Comparison of ENCODE assay signal across 12 mouse cellular contexts in the genomic region with DNA sequence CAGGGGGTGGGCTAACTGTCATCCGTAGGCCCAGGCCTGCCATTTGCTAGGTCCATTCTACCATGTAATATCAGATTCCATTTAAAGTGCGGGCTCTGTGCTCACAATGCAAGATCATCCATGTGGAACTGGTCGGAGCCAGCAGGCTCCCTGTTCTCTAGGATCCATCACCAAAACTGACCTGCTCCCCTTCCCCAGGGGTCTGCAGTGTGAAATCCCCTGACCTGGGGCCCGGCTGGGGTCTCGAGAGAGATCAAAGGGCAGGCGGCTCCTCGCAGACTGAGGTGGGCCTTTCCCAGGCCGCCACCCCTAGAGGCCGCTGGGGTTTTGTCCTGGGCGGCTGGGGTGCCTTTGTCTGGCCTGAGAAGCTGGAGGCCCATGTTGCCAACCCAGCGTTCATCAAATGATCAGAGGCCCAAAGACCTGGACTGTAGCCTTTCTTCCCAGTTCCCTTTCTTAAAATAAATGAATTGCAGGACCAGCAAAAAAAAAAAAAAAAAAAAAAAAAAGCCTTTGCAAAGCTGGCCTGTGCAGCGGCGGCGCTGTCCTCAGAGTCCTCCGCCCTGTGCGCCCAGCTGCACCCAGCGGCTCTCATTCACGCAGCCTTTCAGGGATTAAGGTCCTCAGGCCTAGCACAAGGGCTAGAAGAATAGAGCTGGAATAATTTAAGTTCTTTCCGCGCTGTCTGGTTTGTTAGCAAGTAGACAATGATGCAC.
DNase-seq lines count a peak whose midpoint lies in the region; ATAC-seq lines count a peak whose summit lies in the region.
"Had no signal": no experiment of that assay in that cellular context is flagged by ENCODE, and none has a peak within 500 bp of the region (broad histone marks: within the 10 kb centered on the region; RNA-seq: fewer than 3 reads in every experiment).

No protein-coding gene starts in this region.

- H3K9ac ChIP-seq in heart, embryonic 12.5 days = no peak overlapping the region
- H3K9ac ChIP-seq in midbrain, embryonic 14.5 days (replicated peaks; ENCODE audit: low read length) = no peak overlapping the region; the same call in 1 of the 2 replicates
- H3K9ac ChIP-seq: embryonic facial prominence, embryonic 13.5 days had no signal

- H3K27ac ChIP-seq in heart, embryonic 12.5 days (ENCODE audit: poor library complexity, severe bottlenecking) = no peak overlapping the region
- peak overlapping the region; percentile 94 for H3K27ac ChIP-seq in midbrain, embryonic 14.5 days (replicated peaks; ENCODE audit: low read depth, low read length)
- H3K27ac ChIP-seq: embryonic facial prominence, embryonic 13.5 days; macrophage had no signal

- peak overlapping the region; percentile 18; the same call in 1 of the 2 replicates for H3K4me2 ChIP-seq in heart, embryonic 12.5 days
- H3K4me2 ChIP-seq in midbrain, embryonic 14.5 days (ENCODE audit: low read length) = no peak overlapping the region
- H3K4me2 ChIP-seq: embryonic facial prominence, embryonic 13.5 days had no signal

- H3K36me3 ChIP-seq in heart, embryonic 12.5 days = no peaks in the 10 kb centered on the region
- H3K36me3 ChIP-seq in midbrain, embryonic 14.5 days (ENCODE audit: control insufficient read depth, insufficient read depth, low read length) = peaks cover 40% of the 10 kb centered on the region
- H3K36me3 ChIP-seq: embryonic facial prominence, embryonic 13.5 days had no signal

- H3K9me3 ChIP-seq in heart, embryonic 12.5 days (replicated peaks) = no peaks in the 10 kb centered on the region
- no peaks in the 10 kb centered on the region for H3K9me3 ChIP-seq in midbrain, embryonic 14.5 days (ENCODE audit: control insufficient read depth, low read length)
- H3K9me3 ChIP-seq: embryonic facial prominence, embryonic 13.5 days had no signal

- H3K27me3 ChIP-seq in heart, embryonic 12.5 days (replicated peaks) = peaks cover 28% of the 10 kb centered on the region
- H3K27me3 ChIP-seq in midbrain, embryonic 14.5 days (ENCODE audit: control insufficient read depth, insufficient read depth, low read length) = no peaks in the 10 kb centered on the region
- H3K27me3 ChIP-seq: embryonic facial prominence, embryonic 13.5 days had no signal

- H3K4me3 ChIP-seq in heart, embryonic 12.5 days = no peak overlapping the region
- no peak overlapping the region for H3K4me3 ChIP-seq in midbrain, embryonic 14.5 days (replicated peaks; ENCODE audit: low read depth, low read length)
- H3K4me3 ChIP-seq: embryonic facial prominence, embryonic 13.5 days had no signal

- no peak for DNase-seq in heart, postnatal 36 days
- DNase-seq in embryo, embryonic 10 days (ENCODE audit: low spot score) = peak; percentile 83
- DNase-seq in forelimb bud, embryonic 11.5 days (ENCODE audit: low read depth, low spot score) = peak; percentile 29
- peak; percentile 84 for DNase-seq in midbrain, embryonic 14.5 days
- no peak for DNase-seq in layer of hippocampus, adult 18-20 months (ENCODE audit: low spot score in 2 of 2)
- no peak for DNase-seq in left cerebral cortex, postnatal 36 days (ENCODE audit: low spot score in 2 of 2)
- DNase-seq: kidney, adult 11 months; right cerebral cortex, postnatal 14 days had no signal

- peaks cover 6% of the 10 kb centered on the region; the same call in 1 of the 2 replicates for H3K4me1 ChIP-seq in heart, embryonic 12.5 days (replicated peaks)
- H3K4me1 ChIP-seq in midbrain, embryonic 14.5 days (ENCODE audit: control insufficient read depth, insufficient read depth, low read length) = peaks cover 55% of the 10 kb centered on the region

- ATAC-seq in heart, embryonic 12.5 days (ENCODE audit: insufficient number of reproducible peaks, low FRiP score) = no peak
- ATAC-seq in midbrain, embryonic 14.5 days (ENCODE audit: low FRiP score, low TSS enrichment) = peak; percentile 72
- ATAC-seq in erythroid progenitor cell, adult 5-6 weeks (replicated peaks; ENCODE audit: low FRiP score, poor library complexity, severe bottlenecking) = no peak

- intact Hi-C loops in heart, postnatal 36 days (cut with DNase I) = no loop called here
- intact Hi-C loops in left cerebral cortex, postnatal 36 days (cut with DNase I) = no loop called here

- 31% methylated on average over 20 of the region's 20 CpGs for WGBS in heart, embryonic 12.5 days
- WGBS in midbrain, embryonic 14.5 days = 2% methylated on average over 20 of the region's 20 CpGs

Comparison
In these comparisons a context has a peak if more than half of its experiments do, and no peak if none do; other contexts are left out.
1. DNase-seq: peak in embryo, embryonic 10 days (single experiment), forelimb bud, embryonic 11.5 days (single experiment) and midbrain, embryonic 14.5 days (single experiment); none in heart, postnatal 36 days (0 of 2), layer of hippocampus, adult 18-20 months (0 of 2) and left cerebral cortex, postnatal 36 days (0 of 2).